Mouse (Mus musculus) liver, embryonic 16.5 days (tissue): ENCODE data around the gene Gpalpp1. TPM values are rescaled to one million over a fixed set of nuclear protein-coding genes. Genes with fewer than 3 reads are reported as not detected.

Experiments
- ATAC-seq: fragments of 200-750 bp; cut with Nextera tagmentation; 2 replicates; pipeline ENCODE4 v1.8.0; 2017; ENCODE audit warnings: low read depth, mild to moderate bottlenecking, moderate number of reproducible peaks, moderate library complexity
- H3K27ac ChIP-seq: fragments of 300-500 bp; sonication (generic); 2 replicates; pipeline ENCODE4 v1.5.1; 2014; ENCODE audit warnings: mild to moderate bottlenecking, low read length
- H3K27me3 ChIP-seq: fragments of 300-500 bp; sonication (generic); 2 replicates; pipeline ENCODE4 v1.6.1; 2014; ENCODE audit warnings: low read depth, low read length, mixed read lengths; ENCODE audit not compliant: control insufficient read depth, insufficient read depth
- H3K36me3 ChIP-seq: fragments of 300-500 bp; sonication (generic); 2 replicates; pipeline ENCODE4 v1.6.1; 2014; ENCODE audit warnings: mild to moderate bottlenecking; ENCODE audit not compliant: control insufficient read depth, insufficient read depth
- H3K4me1 ChIP-seq: fragments of 300-500 bp; sonication (generic); 2 replicates; pipeline ENCODE4 v1.6.1; 2014; ENCODE audit warnings: low read depth, low read length, mixed read lengths; ENCODE audit not compliant: control insufficient read depth
- H3K4me2 ChIP-seq: fragments of 300-500 bp; sonication (generic); 2 replicates; pipeline ENCODE4 v1.6.1; 2014; ENCODE audit warnings: low read depth, low read length, mixed read lengths
- H3K4me3 ChIP-seq: fragments of 300-500 bp; sonication (generic); 2 replicates; pipeline ENCODE4 v1.5.1; 2014; ENCODE audit warnings: low read depth, mild to moderate bottlenecking, low read length
- H3K9ac ChIP-seq: fragments of 300-500 bp; sonication (generic); 2 replicates; pipeline ENCODE4 v1.6.1; 2014; ENCODE audit warnings: low read depth, low read length
- H3K9me3 ChIP-seq: fragments of 300-500 bp; sonication (generic); replicated peaks from 2 replicates; pipeline ENCODE4 v1.6.1; 2016; ENCODE audit warnings: low read length; ENCODE audit not compliant: control insufficient read depth
- WGBS: fragments of 180-500 bp; shearing (Covaris S2); extraction: QIAGEN DNeasy Blood & Tissue Kit; methylation state at CpG from one replicate; pipeline ENCODE4 v1.1.7; 2014; ENCODE audit not compliant: insufficient replicate concordance; 5-methylcytosine and 5-hydroxymethylcytosine counted together
- polyA plus RNA-seq: library from polyadenylated mRNA; unstranded; fragments of >200 nt; fragmentation: Nextera tagmentation; extraction: Ambion mirVana; gene quantifications from 2 replicates; pipeline ENCODE4 v1.2.1, GENCODE M21; 2015

Gpalpp1 gene
- polyA plus RNA-seq, 1 experiment from 2014 or later = 4.5 TPM

- H3K27me3 ChIP-seq = no peaks in the 10 kb centered on the region
- 12% methylated on average over 13 of the region's 13 CpGs for WGBS
- H3K9ac ChIP-seq = no peak overlapping the region
- peaks cover 36% of the 10 kb centered on the region for H3K4me1 ChIP-seq
- H3K4me3 ChIP-seq = peak overlapping the region; percentile 41
- H3K36me3 ChIP-seq = no peaks in the 10 kb centered on the region
- H3K9me3 ChIP-seq = no peaks in the 10 kb centered on the region
- no peak overlapping the region for H3K27ac ChIP-seq
- H3K4me2 ChIP-seq = peak overlapping the region; percentile 49
- ATAC-seq = no peak
Measured at GRCm38 (mm10) chr14:76149531-76150179, 39.1 kb upstream of the Gpalpp1 start.

GRCm38 (mm10) chr14:76148294-76148693, 37.7 kb upstream of the Gpalpp1 start:
- no peak for ATAC-seq
- peaks cover 34% of the 10 kb centered on the region for H3K4me1 ChIP-seq

GRCm38 (mm10) chr14:76147061-76147460, 36.5 kb upstream of the Gpalpp1 start:
- no peaks in the 10 kb centered on the region for H3K27me3 ChIP-seq
- H3K9me3 ChIP-seq = no peaks in the 10 kb centered on the region
- H3K4me2 ChIP-seq = no peak overlapping the region
- H3K9ac ChIP-seq = no peak overlapping the region
- ATAC-seq = no peak
- no peak overlapping the region for H3K4me3 ChIP-seq
- WGBS = 72% methylated on average over 6 of the region's 6 CpGs
- peaks cover 28% of the 10 kb centered on the region for H3K4me1 ChIP-seq
- H3K36me3 ChIP-seq = no peaks in the 10 kb centered on the region
- H3K27ac ChIP-seq = no peak overlapping the region

More at GRCm38 (mm10) chr14:76148294-76148693, 37.7 kb upstream of the Gpalpp1 start:
- Histone ChIP-seq H3K36me3 (no peaks in the 10 kb centered on the region), H3K4me2 (no peak overlapping the region), H3K9me3 (no peaks in the 10 kb centered on the region), H3K27ac (no peak overlapping the region), H3K4me3 (no peak overlapping the region), H3K27me3 (no peaks in the 10 kb centered on the region), H3K9ac (no peak overlapping the region)
- 72% methylated on average over 10 of the region's 10 CpGs for WGBS

GRCm38 (mm10) chr14:76145868-76146267, 35.3 kb upstream of the Gpalpp1 start:
- Histone ChIP-seq H3K27ac (no peak overlapping the region), H3K4me1 (peaks cover 22% of the 10 kb centered on the region), H3K36me3 (no peaks in the 10 kb centered on the region), H3K9me3 (no peaks in the 10 kb centered on the region), H3K27me3 (no peaks in the 10 kb centered on the region), H3K4me3 (no peak overlapping the region), H3K4me2 (peak overlapping the region; percentile 5; the same call in 1 of the 2 replicates), H3K9ac (no peak overlapping the region)
- 13% methylated on average over 7 of the region's 7 CpGs for WGBS
- ATAC-seq = peak; percentile 81

- Histone ChIP-seq H3K27ac (no peak overlapping the region), H3K4me2 (0 out of 2 replicates have a peak overlapping the region, but pooled peaks have one; percentile 5)
Measured at GRCm38 (mm10) chr14:76145248-76145647, 34.7 kb upstream of the Gpalpp1 start.

GRCm38 (mm10) chr14:76134975-76135374, 24.4 kb upstream of the Gpalpp1 start:
- no peak for ATAC-seq
- Histone ChIP-seq H3K4me3 (no peak overlapping the region), H3K27ac (no peak overlapping the region), H3K9me3 (no peaks in the 10 kb centered on the region), H3K9ac (no peak overlapping the region), H3K36me3 (peaks cover 29% of the 10 kb centered on the region), H3K4me1 (no peaks in the 10 kb centered on the region), H3K4me2 (no peak overlapping the region), H3K27me3 (no peaks in the 10 kb centered on the region)
- 83% methylated on average over 4 of the region's 4 CpGs for WGBS

More at GRCm38 (mm10) chr14:76145248-76145647, 34.7 kb upstream of the Gpalpp1 start:
- peaks cover 22% of the 10 kb centered on the region for H3K4me1 ChIP-seq
- no peaks in the 10 kb centered on the region for H3K27me3 ChIP-seq
- H3K36me3 ChIP-seq = no peaks in the 10 kb centered on the region
- ATAC-seq = peak; percentile 49
- H3K4me3 ChIP-seq = no peak overlapping the region
- H3K9ac ChIP-seq = no peak overlapping the region
- H3K9me3 ChIP-seq = no peaks in the 10 kb centered on the region
- WGBS = 45% methylated on average over 1 of the region's 1 CpGs

- Histone ChIP-seq H3K9me3 (no peaks in the 10 kb centered on the region), H3K27me3 (no peaks in the 10 kb centered on the region), H3K4me1 (no peaks in the 10 kb centered on the region), H3K4me3 (no peak overlapping the region), H3K36me3 (peaks cover 33% of the 10 kb centered on the region), H3K4me2 (no peak overlapping the region), H3K9ac (no peak overlapping the region), H3K27ac (no peak overlapping the region)
- WGBS = 54% methylated on average over 4 of the region's 4 CpGs
- no peak for ATAC-seq
Measured at GRCm38 (mm10) chr14:76128174-76128573, 17.6 kb upstream of the Gpalpp1 start.

- H3K4me3 ChIP-seq = no peak overlapping the region
- H3K27ac ChIP-seq = no peak overlapping the region
- H3K27me3 ChIP-seq = no peaks in the 10 kb centered on the region
- peaks cover 26% of the 10 kb centered on the region for H3K36me3 ChIP-seq
- WGBS = 70% methylated on average over 3 of the region's 3 CpGs
- no peak overlapping the region for H3K9ac ChIP-seq
- H3K4me1 ChIP-seq = no peaks in the 10 kb centered on the region
- no peaks in the 10 kb centered on the region for H3K9me3 ChIP-seq
- ATAC-seq = no peak
- no peak overlapping the region for H3K4me2 ChIP-seq
Measured at GRCm38 (mm10) chr14:76127311-76127710, 16.8 kb upstream of the Gpalpp1 start.

- Histone ChIP-seq H3K4me3 (no peak overlapping the region), H3K9ac (no peak overlapping the region), H3K9me3 (no peaks in the 10 kb centered on the region), H3K36me3 (peaks cover 24% of the 10 kb centered on the region), H3K4me1 (no peaks in the 10 kb centered on the region), H3K27ac (no peak overlapping the region), H3K4me2 (no peak overlapping the region), H3K27me3 (no peaks in the 10 kb centered on the region)
- 76% methylated on average over 8 of the region's 8 CpGs for WGBS
- no peak for ATAC-seq
Measured at GRCm38 (mm10) chr14:76122663-76123058, 12.1 kb upstream of the Gpalpp1 start.
